Mouse (Mus musculus) brown adipose tissue, adult 24 weeks (tissue): ENCODE data around the gene Il20ra. TPM values are rescaled to one million over a fixed set of nuclear protein-coding genes. Genes with fewer than 3 reads are reported as not detected.
A peak's percentile ranks its signal among the peaks of the same experiment; 100 is the strongest.

Experiments used
- H3K27ac ChIP-seq: fragments of 200-500 bp; replicated peaks from 2 replicates; pipeline ENCODE4 v1.5.1; 2012; ENCODE audit warnings: low read depth, mild to moderate bottlenecking, low read length
- H3K4me1 ChIP-seq: fragments of 200-500 bp; 2 replicates; pipeline ENCODE4 v1.6.1; 2012; ENCODE audit warnings: low read length, mixed read lengths; ENCODE audit not compliant: control insufficient read depth, insufficient read depth, insufficient read length
- H3K4me3 ChIP-seq: fragments of 200-500 bp; 2 replicates; pipeline ENCODE4 v1.5.1; 2012; ENCODE audit warnings: low read depth, mild to moderate bottlenecking, low read length, moderate library complexity; ENCODE audit not compliant: insufficient read depth
- polyA plus RNA-seq: library from polyadenylated mRNA; stranded (reverse); fragments of >200 nt; gene quantifications from 2 replicates; pipeline ENCODE4 v1.2.4, GENCODE M21; 2012; ENCODE audit not compliant: missing spikeins, insufficient read depth, insufficient read length

The Il20ra gene
- not detected in 2 replicates for polyA plus RNA-seq

GRCm38 (mm10) chr10:19712421-19712836 is at the start of gene Il20ra:
Gene Il20ra (plus strand): TSS chr10:19712570.
- Histone ChIP-seq H3K4me3 (peak within 1 kb of the TSS; percentile 39; the same call in 1 of the 2 replicates), H3K4me1 (no peaks in the 10 kb centered on the region), H3K27ac (no peak within 1 kb of the TSS)

GRCm38 (mm10) chr10:19668973-19669372 is 43.4 kb upstream of the Il20ra start:
- H3K27ac ChIP-seq: no peak overlapping the region
- H3K4me3 ChIP-seq: no peak overlapping the region
- no peaks in the 10 kb centered on the region for H3K4me1 ChIP-seq

GRCm38 (mm10) chr10:19672015-19672414 is 40.4 kb upstream of the Il20ra start:
- H3K27ac ChIP-seq: no peak overlapping the region
- no peak overlapping the region for H3K4me3 ChIP-seq
- H3K4me1 ChIP-seq: no peaks in the 10 kb centered on the region

- no peak overlapping the region for H3K27ac ChIP-seq
- no peaks in the 10 kb centered on the region for H3K4me1 ChIP-seq
- no peak overlapping the region for H3K4me3 ChIP-seq
These were observed 39.2 kb upstream of the Il20ra start for GRCm38 (mm10) chr10:19673146-19673545.

- no peak overlapping the region for H3K27ac ChIP-seq
- no peak overlapping the region for H3K4me3 ChIP-seq
- H3K4me1 ChIP-seq: no peaks in the 10 kb centered on the region
These were observed 24.7 kb upstream of the Il20ra start for GRCm38 (mm10) chr10:19687686-19688085.

- H3K27ac ChIP-seq: no peak overlapping the region
- H3K4me1 ChIP-seq: no peaks in the 10 kb centered on the region
- no peak overlapping the region for H3K4me3 ChIP-seq
These were observed 21.1 kb upstream of the Il20ra start for GRCm38 (mm10) chr10:19691287-19691686.

- Histone ChIP-seq H3K4me1 (no peaks in the 10 kb centered on the region), H3K27ac (peak overlapping the region; percentile 46), H3K4me3 (peak overlapping the region; percentile 23; the same call in 1 of the 2 replicates)
These were observed 20.6 kb upstream of the Il20ra start for GRCm38 (mm10) chr10:19691771-19692170.

- H3K4me1 ChIP-seq: no peaks in the 10 kb centered on the region
- peak overlapping the region; percentile 46 for H3K27ac ChIP-seq
- H3K4me3 ChIP-seq: no peak overlapping the region
These were observed 20.0 kb upstream of the Il20ra start for GRCm38 (mm10) chr10:19692332-19692731.

GRCm38 (mm10) chr10:19692988-19693387 is 19.4 kb upstream of the Il20ra start:
- Histone ChIP-seq H3K4me3 (no peak overlapping the region), H3K27ac (no peak overlapping the region)

GRCm38 (mm10) chr10:19693629-19694028 is 18.7 kb upstream of the Il20ra start:
- H3K27ac ChIP-seq: no peak overlapping the region
- H3K4me3 ChIP-seq: no peak overlapping the region
- no peaks in the 10 kb centered on the region for H3K4me1 ChIP-seq

More at GRCm38 (mm10) chr10:19692988-19693387, 19.4 kb upstream of the Il20ra start:
- no peaks in the 10 kb centered on the region for H3K4me1 ChIP-seq

- no peak overlapping the region for H3K27ac ChIP-seq
- no peak overlapping the region for H3K4me3 ChIP-seq
- no peaks in the 10 kb centered on the region for H3K4me1 ChIP-seq
These were observed 13.0 kb upstream of the Il20ra start for GRCm38 (mm10) chr10:19699331-19699730.

- no peaks in the 10 kb centered on the region for H3K4me1 ChIP-seq
- H3K27ac ChIP-seq: no peak overlapping the region
- no peak overlapping the region for H3K4me3 ChIP-seq
These were observed 7.9 kb upstream of the Il20ra start for GRCm38 (mm10) chr10:19704445-19704844.

- no peaks in the 10 kb centered on the region for H3K4me1 ChIP-seq
- H3K4me3 ChIP-seq: no peak overlapping the region
- no peak overlapping the region for H3K27ac ChIP-seq
These were observed 4.6 kb upstream of the Il20ra start for GRCm38 (mm10) chr10:19707768-19708167.

GRCm38 (mm10) chr10:19708277-19709070 is 3.9 kb upstream of the Il20ra start:
- H3K4me3 ChIP-seq: no peak overlapping the region
- H3K4me1 ChIP-seq: no peaks in the 10 kb centered on the region
- no peak overlapping the region for H3K27ac ChIP-seq

- Histone ChIP-seq H3K4me1 (no peaks in the 10 kb centered on the region), H3K4me3 (no peak overlapping the region), H3K27ac (no peak overlapping the region)
These were observed 1.4 kb upstream of the Il20ra start for GRCm38 (mm10) chr10:19711020-19711419.

GRCm38 (mm10) chr10:19711551-19712171 is 709 bp upstream of the Il20ra start:
- Histone ChIP-seq H3K4me3 (no peak overlapping the region), H3K4me1 (no peaks in the 10 kb centered on the region), H3K27ac (no peak overlapping the region)
